Mouse (Mus musculus) C3H10T1/2 (cell line): ENCODE results near the gene Mgat4b. TPM values are rescaled to one million over a fixed set of nuclear protein-coding genes. Genes with fewer than 3 reads are reported as not detected.

Source experiments
- polyA plus RNA-seq, 2 experiments: library from polyadenylated mRNA; unstranded; fragments of >200 nt; fragmentation: generic; extraction: Trizol; gene quantifications; one replicate each; pipeline ENCODE4 v1.2.1; 2012; ENCODE audit warnings: missing spikeins in 2 of 2

The Mgat4b gene
- 100 to 1,000 TPM; 126 to 128 TPM for polyA plus RNA-seq

GRCm38 (mm10) chr11:50210505-50211151 lies at the start of gene Mgat4b, which contains the start of gene Sqstm1:
Gene Mgat4b, plus strand, starts transcription at chr11:50210890.
Gene Sqstm1, minus strand, starts transcription at chr11:50210827.

GRCm38 (mm10) chr11:50174111-50174729 lies 36.5 kb upstream of the Mgat4b start, which contains the start of gene Mrnip:
Gene Mrnip, plus strand, starts transcription at chr11:50174444.

GRCm38 (mm10) chr11:50238324-50238723 lies 27.6 kb downstream of the Mgat4b start, which contains the start of gene Ltc4s:
Gene Ltc4s, minus strand, starts transcription at chr11:50238616.

Other genes with a start within 250 kb of the Mgat4b start
- 1 to 10 TPM in 1 of 2 experiments, under 1 TPM in 1; 0.11 to 1.3 TPM for gene Rnf130, start 185.5 kb upstream of the Mgat4b start, polyA plus RNA-seq
- gene Tbc1d9b, start 79.5 kb upstream of the Mgat4b start, polyA plus RNA-seq, result 10 to 100 TPM; 24.9 to 84.8 TPM
- 10 to 100 TPM in 1 of 2 experiments, 1 to 10 TPM in 1; 6.2 to 20.4 TPM for gene Mrnip, start 36.4 kb upstream of the Mgat4b start, polyA plus RNA-seq
- 100 to 1,000 TPM; 677 to 698 TPM for gene Sqstm1, start 63 bp upstream of the Mgat4b start, polyA plus RNA-seq
- under 1 TPM; 0.27 to 0.28 TPM for gene Ltc4s, start 27.7 kb downstream of the Mgat4b start, polyA plus RNA-seq
- gene Maml1, start 81.4 kb downstream of the Mgat4b start, polyA plus RNA-seq, result 10 to 100 TPM in 1 of 2 experiments, 1 to 10 TPM in 1; 3.1 to 19.0 TPM
- gene Canx, start 114.8 kb downstream of the Mgat4b start, polyA plus RNA-seq, result 10 to 100 TPM; 24.4 to 97.5 TPM
- gene Cby3, start 143.6 kb downstream of the Mgat4b start, polyA plus RNA-seq, result not detected
- gene Hnrnph1, start 166.1 kb downstream of the Mgat4b start, polyA plus RNA-seq, result 10 to 100 TPM; 14.2 to 88.6 TPM
- gene Rufy1, start 220.2 kb downstream of the Mgat4b start, polyA plus RNA-seq, result 10 to 100 TPM in 1 of 2 experiments, 1 to 10 TPM in 1; 8.5 to 19.3 TPM